Mouse (Mus musculus) spleen, adult 2 months (tissue): ENCODE measurements at regions not wholly inside any gene's neighbourhood (a gene's known extent, or its start where the extent isn't known, plus 50 kb on each side); places are given as distances from the start of the nearest gene placed in this dataset.

Source experiments
- DNase-seq, 2 experiments: peaks; one replicate each; pipeline versions ENCODE4 v3.0.0 to v3.0.0-alpha.2; 2012 to 2021; ENCODE audit warnings: low spot score in 2 of 2, low read depth in 1 of 2
- H3K27ac ChIP-seq: fragments of 200-500 bp; 2 replicates; pipeline ENCODE4 v1.5.1; 2012; ENCODE audit warnings: low read length, inconsistent platforms; ENCODE audit not compliant: insufficient read depth
- H3K27me3 ChIP-seq: fragments of 200-500 bp; 2 replicates; pipeline ENCODE4 v1.6.1; 2012; ENCODE audit warnings: mild to moderate bottlenecking, moderate library complexity, low read length, inconsistent platforms; ENCODE audit not compliant: control insufficient read depth, insufficient read depth
- H3K36me3 ChIP-seq: fragments of 200-500 bp; 2 replicates; pipeline ENCODE4 v1.6.1; 2012; ENCODE audit warnings: mild to moderate bottlenecking, low read length, inconsistent platforms; ENCODE audit not compliant: control insufficient read depth, insufficient read depth
- H3K4me1 ChIP-seq: fragments of 200-500 bp; 2 replicates; pipeline ENCODE4 v1.6.1; 2011; ENCODE audit warnings: inconsistent platforms; ENCODE audit not compliant: control insufficient read depth, insufficient read depth, insufficient read length
- H3K4me3 ChIP-seq: fragments of 200-500 bp; 2 replicates; pipeline ENCODE4 v1.5.1; 2011; ENCODE audit warnings: mild to moderate bottlenecking, inconsistent platforms; ENCODE audit not compliant: insufficient read depth, insufficient read length; ENCODE audit errors: extremely low read depth
- CTCF ChIP-seq: fragments of 200-500 bp; IDR thresholded peaks from 2 replicates; pipeline ENCODE4 v1.5.1; 2011; ENCODE audit warnings: mild to moderate bottlenecking, inconsistent platforms; ENCODE audit not compliant: insufficient read depth, insufficient read length, insufficient replicate concordance; ENCODE audit errors: extremely low read depth
- POLR2A ChIP-seq: fragments of 200-500 bp; IDR thresholded peaks from 2 replicates; pipeline ENCODE4 v1.6.1; 2011; ENCODE audit warnings: low read depth, low read length, inconsistent platforms
- WGBS: fragments of 180-500 bp; shearing (Covaris S2); methylation state at CpG from one replicate; pipeline ENCODE4 v1.1.7; 2018; 5-methylcytosine and 5-hydroxymethylcytosine counted together

DNA sequence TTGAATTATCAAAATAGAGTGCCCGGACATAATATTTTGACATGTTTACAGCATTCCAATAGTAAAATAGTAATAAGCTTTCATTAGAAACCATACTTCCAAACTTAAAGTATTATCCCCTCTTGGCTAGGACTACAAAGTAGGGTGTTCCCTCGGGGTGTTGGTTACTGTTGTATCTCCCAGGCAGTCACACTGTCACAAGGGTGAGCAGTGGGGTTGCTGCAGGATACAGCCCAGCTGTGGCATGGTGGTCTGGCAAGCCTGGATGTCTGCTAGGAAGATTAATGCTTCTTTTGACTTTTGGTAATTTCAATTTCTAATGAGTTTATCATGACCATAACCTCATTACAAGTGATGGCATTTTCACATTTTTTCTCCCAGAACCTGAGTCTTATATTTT, 143.3 kb downstream of the Cxxc4 start:
- WGBS, result 77% methylated on average over 2 of the region's 2 CpGs
- H3K27ac ChIP-seq, result no peak overlapping the region
- TF ChIP-seq POLR2A, result no peak
- TF ChIP-seq CTCF, result no peak

DNA sequence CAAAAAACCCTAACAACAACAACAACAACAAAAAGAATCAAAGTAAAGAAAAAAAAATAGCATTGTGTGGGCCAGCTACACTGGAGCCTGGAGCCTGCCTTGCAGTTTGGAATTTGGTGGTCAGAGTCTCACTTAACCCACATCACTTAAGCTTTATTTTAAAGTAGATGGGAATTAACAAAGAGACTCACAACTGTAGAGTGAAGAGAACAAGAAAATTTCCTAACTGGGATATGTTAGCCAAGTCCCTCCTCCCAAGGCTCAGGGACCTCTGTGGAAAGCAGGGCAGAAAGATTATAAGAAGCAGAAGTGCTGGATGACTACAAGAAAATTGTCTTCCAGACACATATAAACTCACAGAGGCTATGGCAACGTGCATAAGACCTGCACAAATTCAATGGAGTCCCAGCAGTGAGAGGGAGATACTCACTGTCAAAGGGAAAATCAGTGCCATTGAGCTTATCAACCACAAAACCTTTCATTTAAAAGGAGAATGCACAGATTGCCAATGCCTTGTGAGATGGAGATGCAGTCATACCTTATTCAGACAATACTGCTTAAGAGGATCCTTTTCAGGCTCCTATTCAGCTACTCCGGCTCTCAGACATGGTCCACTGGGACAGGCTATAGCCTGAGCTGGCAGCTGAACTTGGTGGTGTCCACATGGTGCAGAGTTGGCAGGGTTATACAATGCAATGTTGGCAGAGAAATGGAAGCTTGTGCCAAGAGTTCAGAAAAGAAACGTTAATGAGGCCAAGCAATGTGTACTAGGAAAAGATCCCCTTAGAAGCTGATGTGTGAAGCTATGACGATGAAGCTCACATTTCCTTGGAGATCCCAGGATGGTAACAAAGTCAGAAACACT, 154.4 kb downstream of the Cxxc4 start:
- WGBS, result 74% methylated on average over 4 of the region's 4 CpGs
- Histone ChIP-seq H3K36me3 (no peaks in the 10 kb centered on the region), H3K27me3 (no peaks in the 10 kb centered on the region), H3K4me1 (no peaks in the 10 kb centered on the region), H3K4me3 (no peak overlapping the region), H3K27ac (no peak overlapping the region)
- TF ChIP-seq CTCF (no peak), POLR2A (no peak)
- DNase-seq, result no peak

More for the DNA sequence above, 143.3 kb downstream of the Cxxc4 start:
- DNase-seq, result no peak
- Histone ChIP-seq H3K4me3 (no peak overlapping the region), H3K4me1 (no peaks in the 10 kb centered on the region), H3K27me3 (no peaks in the 10 kb centered on the region), H3K36me3 (no peaks in the 10 kb centered on the region)

DNA sequence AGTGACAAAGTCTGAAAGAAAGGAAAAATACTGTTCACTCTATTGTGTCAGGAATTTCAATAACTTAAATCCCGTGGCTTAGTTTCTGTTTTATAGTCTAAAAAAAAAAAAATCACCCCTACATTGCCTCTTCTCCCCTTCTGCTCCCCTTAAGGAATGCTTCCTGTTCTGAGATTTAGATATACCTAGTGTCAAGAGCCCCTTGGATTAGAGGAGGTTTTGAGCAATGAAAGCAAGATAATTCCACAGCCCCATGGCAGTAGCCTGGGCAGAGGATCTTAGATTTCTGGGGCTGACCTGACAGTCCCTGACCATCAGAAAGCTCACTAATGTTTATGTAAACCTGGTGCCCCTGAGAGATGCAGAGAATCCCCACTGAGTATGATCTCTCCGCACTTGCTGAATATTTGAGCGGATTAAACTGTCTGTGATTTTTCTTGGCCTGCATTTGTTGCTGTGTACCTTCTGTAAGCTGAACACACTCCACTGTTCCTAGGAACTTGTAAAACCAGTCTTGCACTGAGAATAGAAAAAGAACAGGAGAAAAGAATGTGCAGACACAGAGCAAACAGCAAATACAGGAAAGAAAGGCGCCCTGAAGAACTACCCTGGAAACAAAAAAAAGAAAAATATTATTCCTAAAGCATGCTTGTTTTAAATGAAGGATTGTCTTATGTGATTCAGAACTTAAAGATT, 164.3 kb downstream of the Cxxc4 start:
- 72% methylated on average over 4 of the region's 4 CpGs for WGBS
- Histone ChIP-seq H3K4me3 (no peak overlapping the region), H3K4me1 (no peaks in the 10 kb centered on the region), H3K27me3 (no peaks in the 10 kb centered on the region), H3K36me3 (no peaks in the 10 kb centered on the region), H3K27ac (no peak overlapping the region)
- DNase-seq, result no peak
- TF ChIP-seq POLR2A (no peak), CTCF (no peak)

DNA sequence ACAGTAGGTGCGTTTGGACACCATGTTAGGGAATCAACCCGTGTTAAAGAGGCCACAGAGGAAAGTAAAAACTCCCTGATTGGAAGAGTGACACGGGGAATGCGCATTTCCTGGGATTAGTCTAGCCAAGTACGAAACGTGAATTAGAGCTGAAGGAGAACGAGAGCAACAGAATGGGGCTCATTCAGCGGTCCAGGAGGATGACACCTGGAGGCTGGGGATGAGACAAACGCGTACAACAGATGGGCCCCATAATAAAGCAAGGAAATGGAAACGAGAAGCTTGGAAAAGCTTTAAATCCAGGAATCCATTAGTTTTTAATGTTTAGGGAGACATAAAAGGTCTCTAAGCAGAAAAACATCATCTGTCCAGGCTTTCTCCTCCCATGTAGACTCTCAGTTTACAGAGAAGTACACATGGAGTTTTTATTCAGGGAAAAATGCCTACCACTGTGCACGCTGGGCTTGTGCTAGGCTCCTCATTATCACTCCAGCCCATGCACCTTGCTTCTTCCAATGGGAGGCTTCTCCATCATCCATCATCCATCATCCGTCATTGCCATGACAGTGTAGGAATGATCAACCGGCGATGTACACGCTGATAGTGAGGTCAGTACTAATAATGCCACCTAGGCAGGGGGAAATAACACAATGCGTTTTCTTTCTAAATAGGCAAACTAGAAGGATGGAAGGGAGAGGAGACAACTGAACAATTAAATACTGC, 179.5 kb downstream of the Cxxc4 start:
- TF ChIP-seq CTCF (no peak), POLR2A (no peak)
- WGBS, result 79% methylated on average over 17 of the region's 17 CpGs
- H3K4me1 ChIP-seq, result no peaks in the 10 kb centered on the region
- H3K27me3 ChIP-seq, result no peaks in the 10 kb centered on the region
- no peak for DNase-seq
- H3K36me3 ChIP-seq, result no peaks in the 10 kb centered on the region
- H3K4me3 ChIP-seq, result no peak overlapping the region
- H3K27ac ChIP-seq, result no peak overlapping the region

DNA sequence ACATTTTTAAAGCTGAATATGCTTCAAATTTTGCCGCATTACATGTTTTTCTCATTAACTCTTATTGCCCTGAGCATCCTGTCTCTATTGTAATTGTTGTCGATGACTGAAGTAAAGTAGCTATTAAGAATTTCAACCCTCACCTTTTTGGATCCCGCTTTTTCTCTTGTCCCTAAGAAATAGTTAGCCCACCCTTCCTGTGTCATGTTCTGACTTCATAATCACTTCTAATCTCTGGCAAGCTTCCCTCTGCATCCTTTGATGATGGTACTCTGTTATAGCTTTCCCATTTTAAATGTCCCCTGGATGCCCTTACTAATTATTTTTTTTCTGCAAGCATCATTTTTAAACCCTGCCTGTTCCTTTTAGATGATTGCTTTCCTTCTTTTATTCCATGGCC, 191.3 kb downstream of the Cxxc4 start:
- no peaks in the 10 kb centered on the region for H3K27me3 ChIP-seq
- H3K4me3 ChIP-seq, result no peak overlapping the region
- WGBS, result 87% methylated on average over 3 of the region's 3 CpGs
- TF ChIP-seq POLR2A (no peak), CTCF (no peak)
- H3K36me3 ChIP-seq, result no peaks in the 10 kb centered on the region
- DNase-seq, result no peak
- no peak overlapping the region for H3K27ac ChIP-seq
- H3K4me1 ChIP-seq, result no peaks in the 10 kb centered on the region

DNA sequence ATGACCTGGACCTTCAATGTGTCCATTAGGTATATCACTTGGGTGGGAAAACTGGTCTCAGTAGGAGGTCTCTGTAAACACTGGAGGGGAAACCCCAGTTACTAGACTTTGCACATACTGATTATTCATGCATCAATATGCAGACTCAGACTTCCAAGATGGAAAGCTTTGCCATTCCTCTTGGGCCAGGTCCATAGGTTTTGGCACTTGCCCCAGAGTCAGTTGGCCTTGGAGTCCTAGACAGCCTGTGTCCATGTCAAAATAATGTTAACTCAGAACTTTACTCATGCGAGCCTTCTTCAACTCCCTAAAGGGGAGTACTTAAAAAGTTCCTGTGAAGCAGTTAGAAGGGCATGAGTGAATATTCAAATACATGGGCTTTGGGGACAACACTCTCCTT, 230.3 kb downstream of the Cxxc4 start:
- Histone ChIP-seq H3K27me3 (no peaks in the 10 kb centered on the region), H3K4me3 (no peak overlapping the region), H3K36me3 (no peaks in the 10 kb centered on the region), H3K4me1 (no peaks in the 10 kb centered on the region), H3K27ac (no peak overlapping the region)
- WGBS, result 73% methylated on average over 1 of the region's 1 CpGs
- DNase-seq, result no peak
- TF ChIP-seq CTCF (no peak), POLR2A (no peak)
